Mouse (Mus musculus) MEL (cell line): ENCODE data around the gene Nrcam. TPM values are rescaled to one million over a fixed set of nuclear protein-coding genes. Genes with fewer than 3 reads are reported as not detected.

ENCODE experiments used
- DNase-seq: peaks from one replicate; pipeline ENCODE4 v3.0.0; 2011; ENCODE audit warnings: low read depth, low spot score
- H3K27ac ChIP-seq: 2 replicates; pipeline ENCODE4 v1.5.1; 2012; ENCODE audit warnings: low read depth, mild to moderate bottlenecking, control low read depth, low read length, moderate library complexity; ENCODE audit not compliant: control insufficient read depth
- H3K27me3 ChIP-seq, 2 experiments: fragments of 150-350 bp in 1 of 2; sonication (generic) in 1 of 2; 2 replicates each; pipeline ENCODE4 v1.6.1; 2012; ENCODE audit warnings: low read length in 2 of 2, mild to moderate bottlenecking in 2 of 2, improper control_type of control experiment in 1 of 2, moderate library complexity in 1 of 2; ENCODE audit not compliant: insufficient read depth in 2 of 2, control insufficient read depth in 1 of 2
- H3K36me3 ChIP-seq, 2 experiments: 2 replicates each; pipeline ENCODE4 v1.6.1; 2012 to 2014; ENCODE audit warnings: low read length in 2 of 2, improper control_type of control experiment in 1 of 2, inconsistent platforms in 1 of 2, mild to moderate bottlenecking in 1 of 2; ENCODE audit not compliant: insufficient read depth in 2 of 2, control insufficient read depth in 1 of 2
- H3K4me1 ChIP-seq, 2 experiments: fragments of 150-350 bp in 1 of 2; sonication (generic) in 1 of 2; 2 replicates each; pipeline ENCODE4 v1.6.1; 2012; ENCODE audit warnings: low read length in 2 of 2, improper control_type of control experiment in 1 of 2, mild to moderate bottlenecking in 1 of 2; ENCODE audit not compliant: insufficient read depth in 2 of 2, control insufficient read depth in 1 of 2
- H3K4me3 ChIP-seq, 2 experiments: fragments of 150-350 bp in 1 of 2; sonication (generic) in 1 of 2; 2 replicates each; pipeline ENCODE4 v1.5.1; 2012; ENCODE audit warnings: low read depth in 2 of 2, low read length in 2 of 2, mild to moderate bottlenecking in 2 of 2, moderate library complexity in 2 of 2, control low read depth in 1 of 2, improper control_type of control experiment in 1 of 2; ENCODE audit not compliant: control insufficient read depth in 1 of 2, insufficient read depth in 1 of 2
- H3K79me2 ChIP-seq: 2 replicates; pipeline ENCODE4 v1.6.1; 2012; ENCODE audit warnings: mild to moderate bottlenecking, low read length, moderate library complexity; ENCODE audit not compliant: control insufficient read depth, poor library complexity, insufficient read depth
- H3K9ac ChIP-seq: 2 replicates; pipeline ENCODE4 v1.6.1; 2012; ENCODE audit warnings: low read depth, mild to moderate bottlenecking, control low read depth, low read length, moderate library complexity; ENCODE audit not compliant: control insufficient read depth, poor library complexity, severe bottlenecking
- H3K9me3 ChIP-seq: fragments of 150-350 bp; sonication (generic); replicated peaks from 2 replicates; pipeline ENCODE4 v1.6.1; 2012; ENCODE audit warnings: mild to moderate bottlenecking, low read length, improper control_type of control experiment, moderate library complexity; ENCODE audit not compliant: insufficient read depth
- CHD2 ChIP-seq: IDR thresholded peaks from 2 replicates; pipeline ENCODE4 v1.6.1; 2011; ENCODE audit warnings: low read length, improper control_type of control experiment
- CTCF ChIP-seq, 3 experiments: IDR thresholded peaks in 2 of 3; conservative IDR thresholded peaks in 1 of 3; 2 replicates each; pipeline ENCODE4 v1.5.1; 2011 to 2012; ENCODE audit warnings: low read length in 3 of 3, low read depth in 2 of 3, mild to moderate bottlenecking in 2 of 3, improper control_type of control experiment in 1 of 3, inconsistent platforms in 1 of 3, mixed read lengths in 1 of 3, moderate library complexity in 1 of 3; ENCODE audit not compliant: control insufficient read depth in 1 of 3, insufficient read depth in 1 of 3, poor library complexity in 1 of 3, severe bottlenecking in 1 of 3
- ETS1 ChIP-seq: IDR thresholded peaks from 2 replicates; pipeline ENCODE4 v1.6.1; 2012; ENCODE audit warnings: low read depth, mild to moderate bottlenecking, inconsistent platforms, low read length, improper control_type of control experiment, moderate library complexity
- GABPA ChIP-seq: IDR thresholded peaks from 2 replicates; pipeline ENCODE4 v1.6.1; 2012; ENCODE audit warnings: low read depth, mild to moderate bottlenecking, inconsistent platforms, low read length, improper control_type of control experiment, moderate library complexity
- HCFC1 ChIP-seq: IDR thresholded peaks from 2 replicates; pipeline ENCODE4 v1.6.1; 2012; ENCODE audit warnings: low read depth, mild to moderate bottlenecking, inconsistent platforms, low read length, improper control_type of control experiment, moderate library complexity
- KAT2A ChIP-seq: conservative IDR thresholded peaks from 2 replicates; pipeline ENCODE4 v1.6.1; 2012; ENCODE audit warnings: low read depth, low read length, improper control_type of control experiment, inconsistent platforms
- MAZ ChIP-seq: IDR thresholded peaks from 2 replicates; pipeline ENCODE4 v1.6.1; 2012; ENCODE audit warnings: low read depth, mild to moderate bottlenecking, inconsistent platforms, low read length, improper control_type of control experiment
- MEF2A ChIP-seq: IDR thresholded peaks from 2 replicates; pipeline ENCODE4 v1.6.1; 2014; ENCODE audit warnings: low read depth, mild to moderate bottlenecking, inconsistent platforms, low read length, improper control_type of control experiment; ENCODE audit not compliant: poor library complexity, insufficient replicate concordance, severe bottlenecking; ENCODE audit errors: extremely low read depth
- MXI1 ChIP-seq: IDR thresholded peaks from 2 replicates; pipeline ENCODE4 v1.6.1; 2011; ENCODE audit warnings: mild to moderate bottlenecking, low read depth, low read length, improper control_type of control experiment
- MYB ChIP-seq: IDR thresholded peaks from 2 replicates; pipeline ENCODE4 v1.6.1; 2011; ENCODE audit warnings: mild to moderate bottlenecking, low read depth, low read length, improper control_type of control experiment
- MYC ChIP-seq: IDR thresholded peaks from 2 replicates; pipeline ENCODE4 v1.6.1; 2011; ENCODE audit warnings: low read depth, mild to moderate bottlenecking, low read length, improper control_type of control experiment, moderate library complexity
- NELFE ChIP-seq: IDR thresholded peaks from 2 replicates; pipeline ENCODE4 v1.6.1; 2011; ENCODE audit warnings: low read depth, low read length, improper control_type of control experiment
- NRF1 ChIP-seq: IDR thresholded peaks from 2 replicates; pipeline ENCODE4 v1.6.1; 2014; ENCODE audit warnings: low read depth, mild to moderate bottlenecking, inconsistent platforms, low read length, improper control_type of control experiment, moderate library complexity; ENCODE audit not compliant: poor library complexity, insufficient read depth, severe bottlenecking
- POLR2A ChIP-seq, 2 experiments: IDR thresholded peaks; 2 replicates each; pipeline ENCODE4 v1.6.1; 2011 to 2012; ENCODE audit warnings: low read length in 2 of 2, mild to moderate bottlenecking in 2 of 2, control low read depth in 1 of 2, improper control_type of control experiment in 1 of 2, low read depth in 1 of 2, moderate library complexity in 1 of 2; ENCODE audit not compliant: control insufficient read depth in 1 of 2, insufficient read depth in 1 of 2, poor library complexity in 1 of 2
- POLR2AphosphoS5 ChIP-seq: IDR thresholded peaks from 2 replicates; pipeline ENCODE4 v1.6.1; 2012; ENCODE audit warnings: low read depth, borderline replicate concordance, mild to moderate bottlenecking, inconsistent platforms, low read length, moderate library complexity, mixed read lengths
- RAD21 ChIP-seq: IDR thresholded peaks from 2 replicates; pipeline ENCODE4 v1.6.1; 2011; ENCODE audit warnings: mild to moderate bottlenecking, low read depth, low read length, improper control_type of control experiment
- RCOR1 ChIP-seq: IDR thresholded peaks from 2 replicates; pipeline ENCODE4 v1.6.1; 2012; ENCODE audit warnings: low read depth, mild to moderate bottlenecking, inconsistent platforms, low read length, improper control_type of control experiment
- TAL1 ChIP-seq: IDR thresholded peaks from 2 replicates; pipeline ENCODE4 v1.6.1; 2012; ENCODE audit warnings: mild to moderate bottlenecking, inconsistent platforms, low read length, moderate library complexity, mixed read lengths
- UBTF ChIP-seq: IDR thresholded peaks from 2 replicates; pipeline ENCODE4 v1.6.1; 2012; ENCODE audit warnings: low read depth, mild to moderate bottlenecking, inconsistent platforms, low read length, improper control_type of control experiment, moderate library complexity, borderline replicate concordance; ENCODE audit not compliant: insufficient read depth
- USF1 ChIP-seq: IDR thresholded peaks from 2 replicates; pipeline ENCODE4 v1.6.1; 2014; ENCODE audit warnings: low read depth, mild to moderate bottlenecking, inconsistent platforms, low read length, improper control_type of control experiment, moderate library complexity
- USF2 ChIP-seq, 2 experiments: IDR thresholded peaks; 2 replicates each; pipeline ENCODE4 v1.6.1; 2011 to 2012; ENCODE audit warnings: improper control_type of control experiment in 2 of 2, low read length in 2 of 2, borderline replicate concordance in 1 of 2, inconsistent platforms in 1 of 2, low read depth in 1 of 2, mild to moderate bottlenecking in 1 of 2; ENCODE audit not compliant: insufficient read depth in 1 of 2
- ZC3H11A ChIP-seq: IDR thresholded peaks from 2 replicates; pipeline ENCODE4 v1.6.1; 2012; ENCODE audit warnings: low read depth, mild to moderate bottlenecking, inconsistent platforms, low read length, improper control_type of control experiment
- ZKSCAN1 ChIP-seq: IDR thresholded peaks from 2 replicates; pipeline ENCODE4 v1.6.1; 2012; ENCODE audit warnings: low read depth, mild to moderate bottlenecking, inconsistent platforms, low read length, improper control_type of control experiment, moderate library complexity
- ZNF384 ChIP-seq: IDR thresholded peaks from 2 replicates; pipeline ENCODE4 v1.6.1; 2012; ENCODE audit warnings: low read depth, mild to moderate bottlenecking, inconsistent platforms, low read length, improper control_type of control experiment
- polyA plus RNA-seq, 2 experiments: library from polyadenylated mRNA; stranded (reverse) in 1 of 2; unstranded in 1 of 2; fragments of >175 nt in 1 of 2; fragments of >200 nt in 1 of 2; gene quantifications; 2 replicates each; pipeline versions ENCODE4 v1.2.1 to v1.2.4; 2012; ENCODE audit warnings: low replicate concordance in 2 of 2, low read depth in 1 of 2; ENCODE audit not compliant: insufficient read length in 2 of 2, insufficient read depth in 1 of 2, missing spikeins in 1 of 2
- total RNA-seq: library from RNA; depleted of rRNA; stranded (reverse); fragments of 300-350 nt; gene quantifications from 2 replicates; pipeline ENCODE4 v1.2.3, GENCODE M21; 2012

Gene Nrcam
- total and polyA plus RNA-seq, 3 experiments = not detected

DNA sequence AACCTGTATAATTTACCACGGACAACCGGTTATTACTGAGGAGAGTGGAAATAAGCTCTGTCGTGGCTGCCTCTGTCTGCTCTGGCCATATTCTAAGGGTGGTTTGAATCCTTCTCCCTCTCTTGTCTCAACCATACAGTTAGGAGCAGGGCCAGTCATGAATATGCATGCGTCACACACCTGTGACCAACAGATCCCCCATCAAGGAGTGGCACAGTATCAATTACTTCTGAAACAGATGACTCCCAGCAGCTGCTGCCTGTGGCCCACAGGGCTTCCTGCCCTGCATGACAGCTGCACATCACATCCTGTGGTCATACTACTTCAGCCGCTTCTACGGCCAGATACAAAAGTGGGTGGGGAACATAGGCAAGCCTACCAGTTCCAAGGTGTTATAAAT is 15.4 kb downstream of the Nrcam start:
- H3K9ac ChIP-seq = no peak overlapping the region
- H3K9me3 ChIP-seq = no peaks in the 10 kb centered on the region
- no peak for DNase-seq
- H3K36me3 ChIP-seq = no peaks in the 10 kb centered on the region
- no peak for TF ChIP-seq TAL1
- TF ChIP-seq CHD2 = no peak
- TF ChIP-seq MAZ = no peak
- TF ChIP-seq NRF1 = no peak
- no peak for TF ChIP-seq USF1
- no peak for TF ChIP-seq MXI1
- TF ChIP-seq RCOR1 = no peak
- no peak for TF ChIP-seq POLR2AphosphoS5
- TF ChIP-seq UBTF = no peak
- TF ChIP-seq ZNF384 = no peak
- H3K79me2 ChIP-seq = no peaks in the 10 kb centered on the region
- H3K27me3 ChIP-seq = no peaks in the 10 kb centered on the region
- H3K4me3 ChIP-seq = no peak overlapping the region
- no peaks in the 10 kb centered on the region for H3K4me1 ChIP-seq
- no peak overlapping the region for H3K27ac ChIP-seq

DNA sequence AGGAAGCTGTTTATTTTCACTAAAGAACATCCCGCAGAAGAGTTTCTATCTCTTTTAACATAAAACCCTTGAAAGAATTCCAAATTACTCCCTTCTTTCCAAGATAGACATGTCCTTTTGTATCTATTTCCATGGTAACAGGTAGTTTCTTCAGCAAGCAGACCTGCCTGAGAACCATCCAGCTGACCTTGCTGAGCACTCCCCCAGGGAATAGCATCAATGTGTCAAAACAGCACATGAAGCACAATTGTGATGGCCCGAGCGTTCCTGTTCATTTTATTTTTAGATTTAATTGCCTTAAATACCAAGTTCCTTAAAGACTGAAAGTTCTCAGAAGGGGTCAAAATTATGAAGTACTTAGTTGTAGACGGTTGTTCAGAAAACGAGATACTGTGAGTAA is 16.6 kb downstream of the Nrcam start:
- no peak overlapping the region for H3K4me3 ChIP-seq
- TF ChIP-seq NRF1 (no peak), MEF2A (no peak), CTCF (IDR thresholded peaks at IDR 0.05 in 2 of 3, conservative IDR thresholded peaks at IDR 0.05 in 1 of 3; ENCODE audit: control insufficient read depth in 1 of 3, insufficient read depth in 1 of 3, low read depth in 2 of 3, low read length in 3 of 3, poor library complexity in 1 of 3, severe bottlenecking in 1 of 3) (no peak), HCFC1 (no peak), CHD2 (no peak), POLR2A (IDR thresholded peaks at IDR 0.05; ENCODE audit: control insufficient read depth in 1 of 2, insufficient read depth in 1 of 2, low read depth in 1 of 2, low read length in 2 of 2, poor library complexity in 1 of 2) (no peak), MXI1 (no peak), MYC (no peak), USF2 (IDR thresholded peaks at IDR 0.05; ENCODE audit: borderline replicate concordance in 1 of 2, insufficient read depth in 1 of 2, low read depth in 1 of 2, low read length in 2 of 2) (no peak), NELFE (no peak), ZKSCAN1 (no peak), USF1 (no peak), KAT2A (no peak), RAD21 (no peak), GABPA (no peak), ETS1 (no peak), ZC3H11A (no peak), ZNF384 (no peak), MYB (no peak)
- TF ChIP-seq, all 39 proteins: peak for 0
- Histone ChIP-seq H3K4me1 (no peaks in the 10 kb centered on the region), H3K27me3 (no peaks in the 10 kb centered on the region), H3K9ac (no peak overlapping the region), H3K9me3 (no peaks in the 10 kb centered on the region), H3K27ac (no peak overlapping the region), H3K36me3 (no peaks in the 10 kb centered on the region), H3K79me2 (no peaks in the 10 kb centered on the region)
- DNase-seq = no peak
